Mouse (Mus musculus) midbrain, postnatal 0 days (tissue): Measurements from ENCODE around the gene Tmem151b. TPM values are rescaled to one million over a fixed set of nuclear protein-coding genes. Genes with fewer than 3 reads are reported as not detected.
A peak's percentile ranks its signal among the peaks of the same experiment; 100 is the strongest.

Experiments used
- ATAC-seq: fragments of 200-750 bp; cut with Nextera tagmentation; 2 replicates; pipeline ENCODE4 v1.8.0; 2017; ENCODE audit warnings: moderate number of reproducible peaks, mild to moderate bottlenecking, moderate TSS enrichment, moderate library complexity; ENCODE audit not compliant: low FRiP score
- DNase-seq: peaks from one replicate; pipeline ENCODE4 v3.0.0-alpha.2; 2015; ENCODE audit warnings: low spot score
- H3K27ac ChIP-seq: fragments of 300-500 bp; sonication (generic); 2 replicates; pipeline ENCODE4 v1.5.1; 2014; ENCODE audit warnings: low read depth, mild to moderate bottlenecking, low read length, mixed read lengths
- H3K27me3 ChIP-seq: fragments of 300-500 bp; sonication (generic); 2 replicates; pipeline ENCODE4 v1.6.1; 2014; ENCODE audit warnings: low read length, control low read depth, mixed read lengths; ENCODE audit not compliant: insufficient read depth
- H3K36me3 ChIP-seq: fragments of 300-500 bp; sonication (generic); 2 replicates; pipeline ENCODE4 v1.6.1; 2014; ENCODE audit warnings: low read length, control low read depth, mixed read lengths; ENCODE audit not compliant: insufficient read depth
- H3K4me1 ChIP-seq: fragments of 300-500 bp; sonication (generic); 2 replicates; pipeline ENCODE4 v1.6.1; 2014; ENCODE audit warnings: mild to moderate bottlenecking, control low read depth, antibody characterized with exemption, low read length, mixed read lengths; ENCODE audit not compliant: insufficient read depth
- H3K4me2 ChIP-seq: fragments of 300-500 bp; sonication (generic); 2 replicates; pipeline ENCODE4 v1.6.1; 2014; ENCODE audit warnings: low read depth, mild to moderate bottlenecking, low read length, mixed read lengths; ENCODE audit not compliant: poor library complexity, severe bottlenecking
- H3K4me3 ChIP-seq: fragments of 300-500 bp; sonication (generic); 2 replicates; pipeline ENCODE4 v1.5.1; 2014; ENCODE audit warnings: low read depth, mild to moderate bottlenecking, low read length, moderate library complexity
- H3K9ac ChIP-seq: fragments of 300-500 bp; sonication (generic); replicated peaks from 2 replicates; pipeline ENCODE4 v1.6.1; 2014; ENCODE audit warnings: mild to moderate bottlenecking, low read length, moderate library complexity, mixed read lengths; ENCODE audit not compliant: poor library complexity, severe bottlenecking
- H3K9me3 ChIP-seq: fragments of 300-500 bp; sonication (generic); 2 replicates; pipeline ENCODE4 v1.6.1; 2016; ENCODE audit warnings: low read length, control low read depth
- CTCF ChIP-seq: IDR thresholded peaks from 2 replicates; pipeline ENCODE4 v1.5.1; 2016; ENCODE audit warnings: antibody characterized with exemption, mild to moderate bottlenecking
- WGBS: fragments of 180-500 bp; shearing (Covaris S2); extraction: QIAGEN DNeasy Blood & Tissue Kit; methylation state at CpG from one replicate; pipeline ENCODE4 v1.1.7; 2014; 5-methylcytosine and 5-hydroxymethylcytosine counted together
- polyA plus RNA-seq: library from polyadenylated mRNA; unstranded; fragments of >200 nt; fragmentation: Nextera tagmentation; extraction: Ambion mirVana; gene quantifications from 2 replicates; pipeline ENCODE4 v1.2.1, GENCODE M21; 2015
- total RNA-seq: library from RNA; depleted of rRNA; stranded (reverse); fragments of >200 nt; gene quantifications from 2 replicates; pipeline ENCODE4 v1.2.3, GENCODE M21; 2014

The Tmem151b gene
- total and polyA plus RNA-seq, 2 experiments from 2014 or later: 29.1 to 95.6 TPM

GRCm38 (mm10) chr17:45574129-45574761, 24.8 kb upstream of the Tmem151b start:
- H3K36me3 ChIP-seq: peaks cover 22% of the 10 kb centered on the region
- H3K27me3 ChIP-seq: no peaks in the 10 kb centered on the region
- peaks cover 7% of the 10 kb centered on the region for H3K4me1 ChIP-seq
- peak; percentile 77 for DNase-seq
- no peaks in the 10 kb centered on the region for H3K9me3 ChIP-seq
- peak overlapping the region; percentile 99 for H3K9ac ChIP-seq
- H3K27ac ChIP-seq: peak overlapping the region; percentile 97
- peak overlapping the region; percentile 72 for H3K4me2 ChIP-seq
- under 1% methylated on average over 17 of the region's 17 CpGs for WGBS
- peak overlapping the region; percentile 100 for H3K4me3 ChIP-seq
- TF ChIP-seq CTCF: no peak
- peak; percentile 57 for ATAC-seq

GRCm38 (mm10) chr17:45573780-45574123, 24.3 kb upstream of the Tmem151b start:
- peak overlapping the region; percentile 72 for H3K4me2 ChIP-seq
- H3K9ac ChIP-seq: peak overlapping the region; percentile 99
- H3K4me3 ChIP-seq: peak overlapping the region; percentile 100
- WGBS: 0% methylated on average over 18 of the region's 18 CpGs
- H3K4me1 ChIP-seq: peaks cover 7% of the 10 kb centered on the region
- peak; percentile 74 for ATAC-seq
- no peaks in the 10 kb centered on the region for H3K27me3 ChIP-seq
- H3K36me3 ChIP-seq: peaks cover 27% of the 10 kb centered on the region
- peak; percentile 97 for DNase-seq
- H3K27ac ChIP-seq: peak overlapping the region; percentile 97
- no peaks in the 10 kb centered on the region for H3K9me3 ChIP-seq
- TF ChIP-seq CTCF: no peak

- Histone ChIP-seq H3K4me2 (peak within 1 kb of the TSS; percentile 72), H3K27me3 (no peaks in the 10 kb centered on the region), H3K9me3 (no peaks in the 10 kb centered on the region), H3K9ac (peak within 1 kb of the TSS; percentile 99), H3K4me3 (peak within 1 kb of the TSS; percentile 100), H3K27ac (peak within 1 kb of the TSS; percentile 97), H3K36me3 (peaks cover 32% of the 10 kb centered on the region), H3K4me1 (peaks cover 7% of the 10 kb centered on the region)
- peak; percentile 87 for ATAC-seq
- TF ChIP-seq CTCF: no peak
- 0% methylated on average over 39 of the region's 41 CpGs for WGBS
- peak; percentile 98 for DNase-seq
These were observed 23.8 kb upstream of the Tmem151b start, which contains the start of gene Hsp90ab1 for GRCm38 (mm10) chr17:45573087-45573779. TSS of gene Hsp90ab1 (minus strand) at chr17:45573271.

- H3K9ac ChIP-seq: peak overlapping the region; percentile 99
- H3K36me3 ChIP-seq: peaks cover 40% of the 10 kb centered on the region
- peak overlapping the region; percentile 72 for H3K4me2 ChIP-seq
- H3K4me3 ChIP-seq: peak overlapping the region; percentile 100
- DNase-seq (peak; percentile 95), ATAC-seq (peak; percentile 60)
- no peaks in the 10 kb centered on the region for H3K27me3 ChIP-seq
- H3K4me1 ChIP-seq: peaks cover 7% of the 10 kb centered on the region
- H3K27ac ChIP-seq: peak overlapping the region; percentile 97
- H3K9me3 ChIP-seq: no peaks in the 10 kb centered on the region
- under 1% methylated on average over 51 of the region's 57 CpGs for WGBS
- no peak for TF ChIP-seq CTCF
These were observed 22.9 kb upstream of the Tmem151b start for GRCm38 (mm10) chr17:45572103-45573086.

GRCm38 (mm10) chr17:45569999-45570398, 20.5 kb upstream of the Tmem151b start:
- ATAC-seq (no peak), DNase-seq (no peak)
- H3K4me3 ChIP-seq: no peak overlapping the region
- TF ChIP-seq CTCF: no peak
- peaks cover 56% of the 10 kb centered on the region for H3K36me3 ChIP-seq
- no peaks in the 10 kb centered on the region for H3K27me3 ChIP-seq
- no peak overlapping the region; the same call in 1 of the 2 replicates for H3K9ac ChIP-seq
- 84% methylated on average over 4 of the region's 4 CpGs for WGBS
- H3K9me3 ChIP-seq: no peaks in the 10 kb centered on the region
- H3K27ac ChIP-seq: no peak overlapping the region
- peaks cover 3% of the 10 kb centered on the region for H3K4me1 ChIP-seq
- H3K4me2 ChIP-seq: no peak overlapping the region
